Mouse (Mus musculus): ENCODE results near the gene Nup153. TPM values are rescaled to one million over a fixed set of nuclear protein-coding genes. Genes with fewer than 3 reads are reported as not detected.

Gene Nup153
- polyA plus RNA-seq, 1 experiment from 2014 or later = 48.9 TPM

DNA sequence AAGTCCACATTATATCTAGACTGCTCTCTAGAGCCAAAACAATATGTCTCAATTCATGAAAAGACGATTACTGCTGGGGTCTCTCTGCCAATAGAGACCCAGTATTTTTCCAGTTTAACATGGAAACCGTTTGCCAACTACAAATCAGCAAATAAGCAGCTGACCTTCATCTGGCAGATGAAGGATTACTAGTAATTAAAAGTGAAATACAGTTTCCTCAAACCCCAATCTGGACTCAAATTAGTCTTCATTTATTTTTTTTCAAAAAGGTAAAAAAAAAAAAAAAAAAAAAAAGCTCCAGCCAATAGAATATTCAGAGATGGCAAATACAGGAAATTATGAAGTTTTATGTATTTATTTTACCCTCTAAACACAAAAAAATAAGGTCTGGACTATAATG is 2.3 kb upstream of the Nup153 start:
- ChIA-PET CTCF (no interaction called here), POLR2A (no interaction called here)
- no peaks in the 10 kb centered on the region for H3K27me3 ChIP-seq
- DNase-seq (ENCODE audit: low read depth, low spot score) (no peak), ATAC-seq (no peak)
- TF ChIP-seq CTCF (IDR thresholded peaks at IDR 0.05) = no peak
- in situ Hi-C loops (cut with MboI; ENCODE audit: low pct_unique_long_range_greater_than_20kb) = no loop called here

DNA sequence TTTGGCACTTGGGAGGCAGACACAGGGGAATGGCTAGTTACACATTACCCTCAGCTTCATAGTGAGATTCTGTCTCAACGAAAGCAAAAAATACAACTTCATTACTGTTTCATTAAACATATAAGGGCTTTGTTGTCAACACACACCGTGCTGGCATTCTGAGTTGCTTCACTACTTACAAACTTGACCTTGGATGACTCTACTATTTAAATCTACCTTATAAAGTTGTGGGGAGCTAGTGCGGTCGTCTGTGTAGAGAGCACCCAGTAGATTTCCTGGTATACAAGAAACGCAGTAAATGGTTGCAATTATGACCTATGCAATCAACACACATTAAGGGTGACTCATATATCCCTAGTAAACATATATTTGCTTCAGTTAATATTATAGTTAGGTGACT is 671 bp upstream of the Nup153 start:
- no peak for TF ChIP-seq CTCF (IDR thresholded peaks at IDR 0.05)
- in situ Hi-C loops (cut with MboI; ENCODE audit: low pct_unique_long_range_greater_than_20kb) = no loop called here
- ChIA-PET CTCF (interaction anchor here (0.9 kb wide), 1 partner anchor 13 kb away, joined by 3 read pairs; no protein-coding TSS in a partner anchor), POLR2A (interaction anchor here (1.4 kb wide), 1 partner anchor 59 kb away, joined by 3 read pairs; no protein-coding TSS in a partner anchor)
- ATAC-seq (no peak), DNase-seq (ENCODE audit: low read depth, low spot score) (no peak)
- H3K27me3 ChIP-seq = no peaks in the 10 kb centered on the region

- ChIA-PET POLR2A (interaction anchor here (1.0 to 1.4 kb wide), 3 partner anchors 9 to 60 kb away, joined by 3 read pairs; no protein-coding TSS in a partner anchor), CTCF (interaction anchor here (0.9 kb wide), 1 partner anchor 14 kb away, joined by 3 read pairs; no protein-coding TSS in a partner anchor)
- TF ChIP-seq CTCF (IDR thresholded peaks at IDR 0.05) = no peak
- in situ Hi-C loops (cut with MboI; ENCODE audit: low pct_unique_long_range_greater_than_20kb) = no loop called here
- ATAC-seq = peak; percentile 57
- DNase-seq (ENCODE audit: low read depth, low spot score) = no peak
- H3K27me3 ChIP-seq = no peaks in the 10 kb centered on the region
Measured at GRCm38 (mm10) chr13:46727038-46727836, 503 bp downstream of the Nup153 start.

DNA sequence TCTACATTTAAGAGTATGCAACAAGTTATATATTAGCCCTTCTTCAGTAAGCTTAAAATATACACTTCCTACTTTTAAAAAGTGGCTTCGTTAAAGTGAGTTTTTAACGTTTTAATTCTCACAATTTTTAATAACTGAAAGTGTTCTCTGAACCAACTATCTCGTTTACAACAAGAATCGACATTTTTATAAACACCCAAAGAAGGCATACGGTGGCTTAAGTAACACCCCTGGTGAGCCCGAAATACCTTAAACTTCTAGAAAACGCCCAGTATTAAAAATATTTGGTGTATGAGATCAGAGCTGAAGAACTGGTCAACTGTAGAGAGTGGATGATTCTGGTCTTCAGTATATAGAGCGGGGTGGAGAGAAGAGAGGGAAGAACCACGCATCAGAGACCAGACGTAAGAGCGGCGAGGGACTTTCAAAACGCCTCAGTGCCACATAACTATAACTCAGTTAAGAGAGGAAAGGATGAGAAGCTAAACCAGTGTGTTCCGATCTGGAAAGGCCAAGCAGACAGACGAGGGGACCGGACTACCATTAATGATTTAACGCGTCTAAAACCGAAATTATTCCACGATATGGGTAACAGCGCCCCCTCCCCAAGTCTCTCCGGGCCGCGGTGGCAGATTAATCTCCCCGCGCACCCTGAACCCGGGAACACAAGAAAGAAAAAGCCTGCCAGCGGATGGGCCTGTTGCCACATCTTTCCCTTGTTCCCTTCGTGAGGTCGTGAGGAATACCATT is 1.3 kb downstream of the Nup153 start:
- DNase-seq (ENCODE audit: low read depth, low spot score) = no peak
- ATAC-seq = peak; percentile 75
- ChIA-PET CTCF (interaction anchor here (0.7 to 2.5 kb wide), 2 partner anchors 17 to 52 kb away, joined by 3 to 6 read pairs; no protein-coding TSS in a partner anchor), POLR2A (interaction anchor here (0.9 to 1.2 kb wide), 3 partner anchors 18 to 56 kb away, joined by 3 to 5 read pairs (median 4); no protein-coding TSS in a partner anchor)
- TF ChIP-seq CTCF (IDR thresholded peaks at IDR 0.05) = peak; percentile 32
- in situ Hi-C loops (cut with MboI; ENCODE audit: low pct_unique_long_range_greater_than_20kb) = no loop called here
- no peaks in the 10 kb centered on the region for H3K27me3 ChIP-seq

GRCm38 (mm10) chr13:46725227-46725626 is 2.5 kb downstream of the Nup153 start:
- CTCF ChIA-PET = interaction anchor here (0.6 to 2.5 kb wide), 8 partner anchors 12 to 292 kb away, joined by 3 to 7 read pairs (median 4); no protein-coding TSS in a partner anchor
- in situ Hi-C loops (cut with MboI; ENCODE audit: low pct_unique_long_range_greater_than_20kb) = no loop called here
- DNase-seq (ENCODE audit: low read depth, low spot score) = no peak
- no peaks in the 10 kb centered on the region for H3K27me3 ChIP-seq
- no peak for ATAC-seq
- no peak for TF ChIP-seq CTCF (IDR thresholded peaks at IDR 0.05)
- POLR2A ChIA-PET = interaction anchor here (1.2 to 1.5 kb wide), 2 partner anchors 11 to 20 kb away, joined by 4 to 5 read pairs; no protein-coding TSS in a partner anchor

- DNase-seq (ENCODE audit: low read depth, low spot score) (no peak), ATAC-seq (no peak)
- H3K27me3 ChIP-seq = no peaks in the 10 kb centered on the region
- in situ Hi-C loops (cut with MboI; ENCODE audit: low pct_unique_long_range_greater_than_20kb) = no loop called here
- ChIA-PET POLR2A (interaction anchor here (0.9 to 1.5 kb wide), 2 partner anchors 12 to 15 kb away, joined by 3 to 4 read pairs; no protein-coding TSS in a partner anchor), CTCF (interaction anchor here (0.6 to 2.5 kb wide), 11 partner anchors 9 to 293 kb away, joined by 3 to 8 read pairs (median 3); no protein-coding TSS in a partner anchor)
- peak; percentile 60 for TF ChIP-seq CTCF (IDR thresholded peaks at IDR 0.05)
Measured at GRCm38 (mm10) chr13:46724371-46724770, 3.4 kb downstream of the Nup153 start.

DNA sequence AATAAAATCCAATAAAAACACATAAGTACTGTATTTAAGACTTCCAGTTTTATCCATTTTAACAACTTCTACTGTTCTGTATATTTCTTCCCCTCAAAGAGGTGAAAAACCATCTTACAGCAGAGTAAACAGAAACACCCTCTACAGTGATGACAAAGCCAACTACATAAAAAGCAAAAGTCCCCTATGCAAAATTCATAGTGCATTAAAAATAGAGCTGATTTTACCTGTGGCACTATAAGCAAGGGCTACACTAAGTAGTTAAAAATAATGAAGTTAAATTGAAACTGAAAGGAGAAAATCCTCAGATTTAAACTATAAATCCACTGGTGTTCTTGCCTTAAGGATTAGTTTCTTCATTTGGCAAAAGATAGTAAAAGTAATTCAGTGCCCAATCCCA is 6.7 kb downstream of the Nup153 start:
- no peaks in the 10 kb centered on the region for H3K27me3 ChIP-seq
- in situ Hi-C loops (cut with MboI; ENCODE audit: low pct_unique_long_range_greater_than_20kb) = no loop called here
- CTCF ChIA-PET = interaction anchor here (0.9 kb wide), 1 partner anchor 12 kb away, joined by 3 read pairs; no protein-coding TSS in a partner anchor
- no peak for ATAC-seq
- POLR2A ChIA-PET = no interaction called here
- no peak for TF ChIP-seq CTCF (IDR thresholded peaks at IDR 0.05)
- no peak for DNase-seq (ENCODE audit: low read depth, low spot score)

DNA sequence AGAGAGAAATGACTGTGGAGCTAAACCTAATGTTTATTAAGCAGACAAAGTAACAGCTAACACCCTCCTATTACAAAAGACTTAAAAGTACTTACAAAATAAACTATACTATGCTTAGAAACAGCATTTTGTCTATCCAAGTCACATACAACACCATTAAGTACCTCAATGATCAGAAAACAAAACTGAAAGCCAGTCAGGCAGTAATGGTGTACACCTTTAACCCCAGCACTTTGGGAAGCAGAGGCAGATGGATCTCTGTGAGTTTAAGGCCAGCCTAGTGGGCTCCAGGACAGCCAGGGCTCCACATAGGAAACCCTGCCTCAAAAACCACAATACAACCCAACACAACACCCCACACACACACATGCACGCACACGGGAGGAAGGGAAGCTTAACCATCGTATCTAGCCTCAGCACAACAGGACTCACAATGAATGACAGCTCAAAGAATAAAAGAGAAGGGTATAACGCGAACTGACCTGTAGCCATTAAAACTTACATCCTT is 8.8 kb downstream of the Nup153 start:
- ChIA-PET POLR2A (no interaction called here), CTCF (interaction anchor here (1.9 kb wide), 1 partner anchor 16 kb away, joined by 5 read pairs; no protein-coding TSS in a partner anchor)
- DNase-seq (ENCODE audit: low read depth, low spot score) = no peak
- no peaks in the 10 kb centered on the region for H3K27me3 ChIP-seq
- no peak for TF ChIP-seq CTCF (IDR thresholded peaks at IDR 0.05)
- ATAC-seq = no peak
- in situ Hi-C loops (cut with MboI; ENCODE audit: low pct_unique_long_range_greater_than_20kb) = loop anchor here (5.0 kb wide), 1 partner anchor 78 kb away; no protein-coding TSS in a partner anchor

GRCm38 (mm10) chr13:46715976-46716639 is 11.6 kb downstream of the Nup153 start:
- CTCF ChIA-PET = interaction anchor here (0.9 to 2.5 kb wide), 2 partner anchors 8 to 31 kb away, joined by 3 to 8 read pairs; no protein-coding TSS in a partner anchor
- no peak for DNase-seq (ENCODE audit: low read depth, low spot score)
- in situ Hi-C loops (cut with MboI; ENCODE audit: low pct_unique_long_range_greater_than_20kb) = loop anchor here (5.0 kb wide), 1 partner anchor 81 kb away; no protein-coding TSS in a partner anchor

More at GRCm38 (mm10) chr13:46715976-46716639, 11.6 kb downstream of the Nup153 start:
- no peak for TF ChIP-seq CTCF (IDR thresholded peaks at IDR 0.05)
- peak; percentile 54 for ATAC-seq
- POLR2A ChIA-PET = no interaction called here
- H3K27me3 ChIP-seq = no peaks in the 10 kb centered on the region

Measured in Patski (cell line).